Mouse (Mus musculus): Measurements from ENCODE around the gene Angptl1. TPM values are rescaled to one million over a fixed set of nuclear protein-coding genes. Genes with fewer than 3 reads are reported as not detected.

Gene Angptl1
- polyA plus RNA-seq (2012; rRNA removed): 2.5 and 4.1 TPM in 2 replicates

GRCm38 (mm10) chr1:156838177-156838576, at the start of gene Angptl1:
Gene Angptl1 (plus strand): TSS chr1:156838562.
- no peak for DNase-seq (ENCODE audit: low read depth)

- DNase-seq (ENCODE audit: low read depth): no peak
Measured at GRCm38 (mm10) chr1:156789844-156790490, 48.4 kb upstream of the Angptl1 start.

GRCm38 (mm10) chr1:156796251-156796650, 42.1 kb upstream of the Angptl1 start:
- DNase-seq (ENCODE audit: low read depth): no peak

GRCm38 (mm10) chr1:156801276-156801675, 37.1 kb upstream of the Angptl1 start:
- no peak for DNase-seq (ENCODE audit: low read depth)

- DNase-seq (ENCODE audit: low read depth): no peak
Measured at GRCm38 (mm10) chr1:156808332-156808731, 30.0 kb upstream of the Angptl1 start.

- DNase-seq (ENCODE audit: low read depth): no peak
Measured at GRCm38 (mm10) chr1:156811928-156812327, 26.4 kb upstream of the Angptl1 start.

GRCm38 (mm10) chr1:156812716-156813115, 25.6 kb upstream of the Angptl1 start:
- DNase-seq (ENCODE audit: low read depth): no peak

- no peak for DNase-seq (ENCODE audit: low read depth)
Measured at GRCm38 (mm10) chr1:156813485-156813884, 24.9 kb upstream of the Angptl1 start.

- DNase-seq (ENCODE audit: low read depth): no peak
Measured at GRCm38 (mm10) chr1:156819236-156819635, 19.1 kb upstream of the Angptl1 start.

- no peak for DNase-seq (ENCODE audit: low read depth)
Measured at GRCm38 (mm10) chr1:156838695-156839094, 333 bp downstream of the Angptl1 start.

- no peak for DNase-seq (ENCODE audit: low read depth)
Measured at GRCm38 (mm10) chr1:156841625-156842339, 3.4 kb downstream of the Angptl1 start.

GRCm38 (mm10) chr1:156847098-156847497, 8.7 kb downstream of the Angptl1 start:
- no peak for DNase-seq (ENCODE audit: low read depth)

- no peak for DNase-seq (ENCODE audit: low read depth)
Measured at GRCm38 (mm10) chr1:156852409-156852808, 14.0 kb downstream of the Angptl1 start.

GRCm38 (mm10) chr1:156852872-156853271, 14.5 kb downstream of the Angptl1 start:
- DNase-seq (ENCODE audit: low read depth): no peak

- no peak for DNase-seq (ENCODE audit: low read depth)
Measured at GRCm38 (mm10) chr1:156854558-156854957, 16.2 kb downstream of the Angptl1 start.

GRCm38 (mm10) chr1:156856666-156857065, 18.3 kb downstream of the Angptl1 start:
- no peak for DNase-seq (ENCODE audit: low read depth)

- no peak for DNase-seq (ENCODE audit: low read depth)
Measured at GRCm38 (mm10) chr1:156859156-156859555, 20.8 kb downstream of the Angptl1 start.

GRCm38 (mm10) chr1:156859711-156860250, 21.4 kb downstream of the Angptl1 start:
- DNase-seq (ENCODE audit: low read depth): no peak

- no peak for DNase-seq (ENCODE audit: low read depth)
Measured at GRCm38 (mm10) chr1:156860266-156860665, 21.9 kb downstream of the Angptl1 start.

GRCm38 (mm10) chr1:156861475-156862043, 23.2 kb downstream of the Angptl1 start:
- DNase-seq (ENCODE audit: low read depth): no peak

- DNase-seq (ENCODE audit: low read depth): no peak
Measured at GRCm38 (mm10) chr1:156863726-156864125, 25.4 kb downstream of the Angptl1 start.

GRCm38 (mm10) chr1:156864240-156864639, 25.9 kb downstream of the Angptl1 start:
- DNase-seq (ENCODE audit: low read depth): no peak

- no peak for DNase-seq (ENCODE audit: low read depth)
Measured at GRCm38 (mm10) chr1:156870028-156870427, 31.7 kb downstream of the Angptl1 start.
